Mouse (Mus musculus) MEL (cell line): ENCODE data around the gene Atxn7l3.

Experiments
- CTCF ChIP-seq, 3 experiments: IDR thresholded peaks in 2 of 3; conservative IDR thresholded peaks in 1 of 3; 2 replicates each; pipeline ENCODE4 v1.5.1; 2011 to 2012; ENCODE audit warnings: low read length in 3 of 3, low read depth in 2 of 3, mild to moderate bottlenecking in 2 of 3, improper control_type of control experiment in 1 of 3, inconsistent platforms in 1 of 3, mixed read lengths in 1 of 3, moderate library complexity in 1 of 3; ENCODE audit not compliant: control insufficient read depth in 1 of 3, insufficient read depth in 1 of 3, poor library complexity in 1 of 3, severe bottlenecking in 1 of 3
- GABPA ChIP-seq: IDR thresholded peaks from 2 replicates; pipeline ENCODE4 v1.6.1; 2012; ENCODE audit warnings: low read depth, mild to moderate bottlenecking, inconsistent platforms, low read length, improper control_type of control experiment, moderate library complexity
- MAFK ChIP-seq: IDR thresholded peaks from 2 replicates; pipeline ENCODE4 v1.6.1; 2011; ENCODE audit warnings: low read depth, mild to moderate bottlenecking, low read length, improper control_type of control experiment, borderline replicate concordance
- POLR2A ChIP-seq, 2 experiments: IDR thresholded peaks; 2 replicates each; pipeline ENCODE4 v1.6.1; 2011 to 2012; ENCODE audit warnings: low read length in 2 of 2, mild to moderate bottlenecking in 2 of 2, control low read depth in 1 of 2, improper control_type of control experiment in 1 of 2, low read depth in 1 of 2, moderate library complexity in 1 of 2; ENCODE audit not compliant: control insufficient read depth in 1 of 2, insufficient read depth in 1 of 2, poor library complexity in 1 of 2
- USF1 ChIP-seq: IDR thresholded peaks from 2 replicates; pipeline ENCODE4 v1.6.1; 2014; ENCODE audit warnings: low read depth, mild to moderate bottlenecking, inconsistent platforms, low read length, improper control_type of control experiment, moderate library complexity

- TF ChIP-seq POLR2A (IDR thresholded peaks at IDR 0.05; ENCODE audit: control insufficient read depth in 1 of 2, insufficient read depth in 1 of 2, low read depth in 1 of 2, low read length in 2 of 2, poor library complexity in 1 of 2) (no peak), CTCF (IDR thresholded peaks at IDR 0.05 in 2 of 3, conservative IDR thresholded peaks at IDR 0.05 in 1 of 3; ENCODE audit: control insufficient read depth in 1 of 3, insufficient read depth in 1 of 3, low read depth in 2 of 3, low read length in 3 of 3, poor library complexity in 1 of 3, severe bottlenecking in 1 of 3) (no peak), USF1 (no peak), MAFK (no peak), GABPA (no peak)
Measured at GRCm38 (mm10) chr11:102327839-102328238, 31.4 kb upstream of the Atxn7l3 start.
